Mouse (Mus musculus) mouse embryonic stem cell (cell line): ENCODE measurements around the gene Ehmt2.

Experiments used
- in situ Hi-C, 2 experiments: fragments of 300-500 bp; cut with MboI; formaldehyde crosslinking; loops; 1 replicate in 1 of 2; 3 replicates in 1 of 2; pipeline ENCODE4 v1.14.3; 2019 to 2020; ENCODE audit warnings: low sequenced_read_pairs in 2 of 2, low pct_unique_long_range_greater_than_20kb in 1 of 2, mixed read lengths in 1 of 2; ENCODE audit not compliant: unreplicated experiment in 1 of 2

Gene Ehmt2

GRCm38 (mm10) chr17:34915410-34915831 lies 17.2 kb downstream of the Ehmt2 start:
- in situ Hi-C loops = no loop called here

GRCm38 (mm10) chr17:34916316-34916715 lies 18.0 kb downstream of the Ehmt2 start:
- in situ Hi-C loops = no loop called here

- in situ Hi-C loops = no loop called here
Measured at GRCm38 (mm10) chr17:34917188-34917587, 18.9 kb downstream of the Ehmt2 start.

- in situ Hi-C loops = no loop called here
Measured at GRCm38 (mm10) chr17:34922939-34923338, 24.7 kb downstream of the Ehmt2 start.

- in situ Hi-C loops = no loop called here
Measured at GRCm38 (mm10) chr17:34924258-34924657, 26.0 kb downstream of the Ehmt2 start.

GRCm38 (mm10) chr17:34927306-34928019 lies 29.2 kb downstream of the Ehmt2 start:
- in situ Hi-C loops = loop anchor here in 1 of 2 experiments (25.0 kb wide), 1 partner anchor 215 kb away; no protein-coding TSS in a partner anchor

GRCm38 (mm10) chr17:34928841-34929240 lies 30.6 kb downstream of the Ehmt2 start:
- in situ Hi-C loops = loop anchor here in 1 of 2 experiments (25.0 kb wide), 1 partner anchor 217 kb away; no protein-coding TSS in a partner anchor

GRCm38 (mm10) chr17:34931061-34931734 lies 32.9 kb downstream of the Ehmt2 start, which contains the start of gene Neu1:
Neu1 (plus strand) TSS chr17:34931253.
- in situ Hi-C loops = loop anchor here in 1 of 2 experiments (25.0 kb wide), 1 partner anchor 219 kb away; no protein-coding TSS in a partner anchor

- in situ Hi-C loops = loop anchor here in 1 of 2 experiments (25.0 kb wide), 1 partner anchor 219 kb away; no protein-coding TSS in a partner anchor
Measured at GRCm38 (mm10) chr17:34931735-34932098, 33.4 kb downstream of the Ehmt2 start.

GRCm38 (mm10) chr17:34932287-34932686 lies 34.0 kb downstream of the Ehmt2 start:
- in situ Hi-C loops = loop anchor here in 1 of 2 experiments (25.0 kb wide), 1 partner anchor 220 kb away; no protein-coding TSS in a partner anchor

- in situ Hi-C loops = loop anchor here in 1 of 2 experiments (25.0 kb wide), 1 partner anchor 222 kb away; no protein-coding TSS in a partner anchor
Measured at GRCm38 (mm10) chr17:34934031-34934430, 35.8 kb downstream of the Ehmt2 start.

GRCm38 (mm10) chr17:34934830-34935229 lies 36.6 kb downstream of the Ehmt2 start:
- in situ Hi-C loops = loop anchor here in 1 of 2 experiments (25.0 kb wide), 1 partner anchor 223 kb away; no protein-coding TSS in a partner anchor

GRCm38 (mm10) chr17:34937960-34938505 lies 39.8 kb downstream of the Ehmt2 start:
- in situ Hi-C loops = loop anchor here in 1 of 2 experiments (25.0 kb wide), 1 partner anchor 226 kb away; no protein-coding TSS in a partner anchor

- in situ Hi-C loops = loop anchor here in 1 of 2 experiments (5.0 to 25.0 kb wide), 3 partner anchors 84 to 297 kb away; partner anchors contain the start of genes Atf6b and Fkbpl
Measured at GRCm38 (mm10) chr17:34941344-34942041, 43.2 kb downstream of the Ehmt2 start.

GRCm38 (mm10) chr17:34943128-34943815 lies 45.0 kb downstream of the Ehmt2 start:
- in situ Hi-C loops = loop anchor here in 1 of 2 experiments (5.0 to 25.0 kb wide), 3 partner anchors 86 to 298 kb away; partner anchors contain the start of genes Atf6b and Fkbpl

GRCm38 (mm10) chr17:34944362-34944761 lies 46.1 kb downstream of the Ehmt2 start:
- in situ Hi-C loops = loop anchor here in 1 of 2 experiments (5.0 to 25.0 kb wide), 3 partner anchors 87 to 300 kb away; partner anchors contain the start of genes Atf6b and Fkbpl

GRCm38 (mm10) chr17:34946486-34947140 lies 48.3 kb downstream of the Ehmt2 start:
- in situ Hi-C loops = loop anchor here in 1 of 2 experiments (10.0 to 25.0 kb wide), 2 partner anchors 234 to 302 kb away; partner anchors contain the start of genes Atf6b and Fkbpl
